Mouse (Mus musculus): ENCODE measurements around the gene Tktl1. TPM values are rescaled to one million over a fixed set of nuclear protein-coding genes. Genes with fewer than 3 reads are reported as not detected.
A peak's percentile ranks its signal among the peaks of the same experiment; 100 is the strongest.

Gene Tktl1
- polyA plus RNA-seq, 1 experiment from 2014 or later, result 0.20 TPM

DNA sequence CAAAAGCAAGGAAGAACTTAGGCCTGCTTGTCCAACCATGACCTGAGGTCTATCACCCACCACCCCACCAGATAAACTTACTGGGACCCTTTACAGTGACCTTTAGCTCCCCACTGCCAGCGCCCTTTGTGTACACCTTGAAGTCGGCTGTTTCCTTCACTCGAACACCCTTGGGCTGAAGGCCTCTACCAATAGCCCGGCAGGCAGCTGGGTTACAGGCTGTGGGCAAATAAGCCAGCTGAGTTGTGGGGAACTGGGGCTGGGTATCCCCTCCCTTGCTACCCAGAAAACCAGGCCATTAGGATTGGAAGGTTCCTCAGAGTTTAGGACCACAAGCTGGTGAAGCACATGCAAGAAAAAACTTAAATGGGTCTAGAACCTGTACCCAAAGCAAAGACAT is 63.3 kb downstream of the Tktl1 start:
- DNase-seq (ENCODE audit: low spot score) (no peak), ATAC-seq (ENCODE audit: low FRiP score) (no peak)
- Histone ChIP-seq H3K9me3 (ENCODE audit: control insufficient read depth, low read length) (no peaks in the 10 kb centered on the region), H3K4me2 (replicated peaks; ENCODE audit: low read depth, low read length) (no peak overlapping the region), H3K4me3 (ENCODE audit: low read depth, low read length) (no peak overlapping the region), H3K27me3 (ENCODE audit: control insufficient read depth, insufficient read depth, low read length) (no peaks in the 10 kb centered on the region), H3K4me1 (replicated peaks; ENCODE audit: control insufficient read depth, insufficient read depth, low read length) (no peaks in the 10 kb centered on the region), H3K27ac (ENCODE audit: low read depth, low read length) (no peak overlapping the region), H3K36me3 (ENCODE audit: control insufficient read depth, insufficient read depth, low read length) (peaks cover 11% of the 10 kb centered on the region; the same call in 1 of the 2 replicates), H3K9ac (ENCODE audit: low read depth, low read length) (no peak overlapping the region)
- 94% methylated on average over 4 of the region's 4 CpGs for WGBS

DNA sequence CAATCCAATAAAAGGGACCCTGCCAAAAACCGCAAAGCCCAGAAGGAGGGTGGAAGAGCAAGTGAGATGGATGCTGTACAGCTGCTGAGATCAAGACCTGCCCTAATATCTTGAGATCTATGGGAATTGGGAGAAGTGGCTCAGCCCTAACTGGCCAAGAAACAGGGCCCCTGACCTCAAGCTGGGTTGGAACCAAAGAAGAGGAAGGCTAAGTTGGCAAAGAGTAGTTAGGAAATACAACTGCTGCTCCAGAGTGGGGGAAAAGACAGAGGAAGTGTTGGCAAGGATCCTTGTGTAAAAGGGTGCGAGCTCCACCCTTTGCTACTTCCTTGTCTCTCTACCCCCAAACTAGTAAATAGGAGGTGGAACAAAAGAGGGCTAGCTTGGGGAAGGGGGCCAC is 66.3 kb downstream of the Tktl1 start:
- no peak overlapping the region for H3K27ac ChIP-seq (ENCODE audit: low read depth, low read length)
- H3K4me1 ChIP-seq (replicated peaks; ENCODE audit: control insufficient read depth, insufficient read depth, low read length), result no peaks in the 10 kb centered on the region
- H3K9me3 ChIP-seq (ENCODE audit: control insufficient read depth, low read length), result no peaks in the 10 kb centered on the region
- no peak for DNase-seq (ENCODE audit: low spot score)
- peak overlapping the region; percentile 57 for H3K4me3 ChIP-seq (ENCODE audit: low read depth, low read length)
- H3K9ac ChIP-seq (ENCODE audit: low read depth, low read length), result no peak overlapping the region
- peak overlapping the region; percentile 49; the same call in 1 of the 2 replicates for H3K4me2 ChIP-seq (replicated peaks; ENCODE audit: low read depth, low read length)
- H3K27me3 ChIP-seq (ENCODE audit: control insufficient read depth, insufficient read depth, low read length), result no peaks in the 10 kb centered on the region
- no peak for ATAC-seq (ENCODE audit: low FRiP score)
- peaks cover 9% of the 10 kb centered on the region; the same call in 1 of the 2 replicates for H3K36me3 ChIP-seq (ENCODE audit: control insufficient read depth, insufficient read depth, low read length)
- WGBS, result 92% methylated on average over 2 of the region's 2 CpGs

DNA sequence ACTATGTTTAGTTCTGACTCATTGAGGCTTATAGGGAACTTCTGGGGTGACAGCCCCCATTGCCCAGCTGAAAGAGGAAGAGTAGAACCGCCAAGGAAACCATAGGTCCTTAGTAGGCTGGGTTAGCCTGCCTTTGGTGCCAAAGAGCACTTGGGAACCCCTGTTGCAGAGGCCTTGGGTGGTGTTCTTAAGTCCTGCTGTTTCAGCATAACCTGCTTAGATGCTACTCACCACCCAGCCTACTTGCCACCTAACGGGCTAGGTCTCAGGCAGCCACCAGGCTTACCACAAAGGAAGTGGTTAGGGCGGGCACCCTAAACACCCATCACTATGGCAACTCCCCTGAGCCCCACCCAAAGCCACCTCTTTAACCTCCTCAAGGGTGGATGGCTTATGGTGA is 66.7 kb downstream of the Tktl1 start:
- Histone ChIP-seq H3K4me1 (replicated peaks; ENCODE audit: control insufficient read depth, insufficient read depth, low read length) (no peaks in the 10 kb centered on the region), H3K27me3 (ENCODE audit: control insufficient read depth, insufficient read depth, low read length) (no peaks in the 10 kb centered on the region), H3K4me3 (ENCODE audit: low read depth, low read length) (peak overlapping the region; percentile 57), H3K36me3 (ENCODE audit: control insufficient read depth, insufficient read depth, low read length) (peaks cover 9% of the 10 kb centered on the region; the same call in 1 of the 2 replicates), H3K27ac (ENCODE audit: low read depth, low read length) (no peak overlapping the region), H3K9me3 (ENCODE audit: control insufficient read depth, low read length) (no peaks in the 10 kb centered on the region), H3K9ac (ENCODE audit: low read depth, low read length) (peak overlapping the region; percentile 40), H3K4me2 (replicated peaks; ENCODE audit: low read depth, low read length) (peak overlapping the region; percentile 49)
- DNase-seq (ENCODE audit: low spot score), result no peak
- WGBS, result 72% methylated on average over 3 of the region's 3 CpGs
- no peak for ATAC-seq (ENCODE audit: low FRiP score)

DNA sequence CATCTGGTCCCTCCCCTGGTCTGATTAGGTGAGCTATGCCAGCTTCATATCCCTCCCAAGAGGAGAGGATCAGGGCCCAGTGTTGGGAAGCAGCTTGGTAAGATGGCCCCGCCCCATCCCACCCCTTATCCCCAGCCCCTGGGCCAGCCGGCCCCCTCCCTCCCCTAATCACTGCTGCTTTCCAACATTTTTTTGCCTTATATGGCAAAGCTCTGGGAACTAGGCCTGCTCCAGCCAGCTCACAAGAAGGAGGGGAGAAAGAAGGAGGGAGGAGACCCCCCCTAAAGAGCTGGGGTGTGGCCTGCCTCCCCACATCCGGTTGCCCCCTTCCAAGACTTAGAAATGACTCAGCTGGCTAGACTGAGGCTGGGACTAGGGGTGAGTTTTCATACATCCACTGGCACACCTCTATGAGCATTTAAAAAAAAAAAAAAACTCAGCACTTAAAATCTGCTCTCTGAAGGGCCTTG is 67.6 kb downstream of the Tktl1 start:
- WGBS, result 9% methylated on average over 2 of the region's 3 CpGs
- peak overlapping the region; percentile 42 for H3K27ac ChIP-seq (ENCODE audit: low read depth, low read length)

DNA sequence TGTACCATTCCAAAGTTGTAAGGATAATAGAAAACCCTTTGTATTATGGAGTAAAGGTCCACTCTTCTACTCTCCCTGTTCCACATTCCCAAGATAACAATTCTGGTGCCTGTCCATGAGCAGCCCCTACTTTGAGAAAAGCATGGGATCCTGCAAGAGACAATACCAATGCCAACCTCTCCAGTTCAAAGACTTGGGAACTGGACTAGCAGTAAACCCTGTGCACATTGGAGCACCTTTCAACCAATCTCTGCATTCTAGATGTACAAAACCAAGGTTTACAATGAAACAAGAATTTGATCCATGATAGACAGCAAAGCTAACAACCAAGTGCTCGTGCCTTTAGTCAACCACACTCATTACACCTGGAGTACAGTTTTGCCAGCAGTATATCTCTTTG is 68.0 kb downstream of the Tktl1 start:
- peak; percentile 10 for DNase-seq (ENCODE audit: low spot score)
- Histone ChIP-seq H3K9me3 (ENCODE audit: control insufficient read depth, low read length) (no peaks in the 10 kb centered on the region), H3K4me1 (replicated peaks; ENCODE audit: control insufficient read depth, insufficient read depth, low read length) (no peaks in the 10 kb centered on the region), H3K27me3 (ENCODE audit: control insufficient read depth, insufficient read depth, low read length) (no peaks in the 10 kb centered on the region), H3K9ac (ENCODE audit: low read depth, low read length) (peak overlapping the region; percentile 76; the same call in 1 of the 2 replicates), H3K27ac (ENCODE audit: low read depth, low read length) (peak overlapping the region; percentile 42; the same call in 1 of the 2 replicates), H3K36me3 (ENCODE audit: control insufficient read depth, insufficient read depth, low read length) (peaks cover 6% of the 10 kb centered on the region; the same call in 1 of the 2 replicates), H3K4me3 (ENCODE audit: low read depth, low read length) (peak overlapping the region; percentile 57), H3K4me2 (replicated peaks; ENCODE audit: low read depth, low read length) (peak overlapping the region; percentile 49)
- 29% methylated on average over 1 of the region's 1 CpGs for WGBS
- no peak for ATAC-seq (ENCODE audit: low FRiP score)

More for the DNA sequence above, 67.6 kb downstream of the Tktl1 start:
- Histone ChIP-seq H3K4me1 (replicated peaks; ENCODE audit: control insufficient read depth, insufficient read depth, low read length) (no peaks in the 10 kb centered on the region), H3K9ac (ENCODE audit: low read depth, low read length) (peak overlapping the region; percentile 76), H3K4me2 (replicated peaks; ENCODE audit: low read depth, low read length) (peak overlapping the region; percentile 49), H3K36me3 (ENCODE audit: control insufficient read depth, insufficient read depth, low read length) (peaks cover 9% of the 10 kb centered on the region; the same call in 1 of the 2 replicates), H3K27me3 (ENCODE audit: control insufficient read depth, insufficient read depth, low read length) (no peaks in the 10 kb centered on the region), H3K4me3 (ENCODE audit: low read depth, low read length) (peak overlapping the region; percentile 57), H3K9me3 (ENCODE audit: control insufficient read depth, low read length) (no peaks in the 10 kb centered on the region)
- ATAC-seq (ENCODE audit: low FRiP score) (peak; percentile 59), DNase-seq (ENCODE audit: low spot score) (peak; percentile 49)

DNA sequence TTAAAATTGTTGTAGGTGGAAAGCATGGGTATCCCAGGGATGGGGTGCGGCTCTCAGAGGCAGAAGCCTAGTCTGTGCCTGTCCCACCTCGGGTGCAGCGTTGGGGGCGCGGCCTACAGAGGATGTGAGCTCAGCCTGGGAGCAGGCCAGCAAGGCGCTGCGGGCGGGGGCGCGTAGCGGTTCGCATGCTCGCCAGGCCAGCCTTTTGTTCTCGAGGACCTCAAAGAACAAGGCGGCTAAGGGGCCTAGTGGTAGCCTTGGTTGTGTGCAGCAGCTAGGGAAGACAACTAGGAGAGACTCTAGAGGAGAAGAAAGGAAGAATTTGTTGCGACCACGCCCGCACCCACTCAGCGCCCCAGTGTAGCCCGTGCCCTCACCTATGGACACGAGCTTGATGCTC is 68.6 kb downstream of the Tktl1 start:
- H3K9me3 ChIP-seq (ENCODE audit: control insufficient read depth, low read length), result no peaks in the 10 kb centered on the region
- peaks cover 4% of the 10 kb centered on the region; the same call in 1 of the 2 replicates for H3K36me3 ChIP-seq (ENCODE audit: control insufficient read depth, insufficient read depth, low read length)
- H3K27me3 ChIP-seq (ENCODE audit: control insufficient read depth, insufficient read depth, low read length), result no peaks in the 10 kb centered on the region
- no peaks in the 10 kb centered on the region for H3K4me1 ChIP-seq (replicated peaks; ENCODE audit: control insufficient read depth, insufficient read depth, low read length)
- peak overlapping the region; percentile 76 for H3K9ac ChIP-seq (ENCODE audit: low read depth, low read length)
- 32% methylated on average over 16 of the region's 21 CpGs for WGBS
- peak; percentile 55 for ATAC-seq (ENCODE audit: low FRiP score)
- H3K27ac ChIP-seq (ENCODE audit: low read depth, low read length), result peak overlapping the region; percentile 79
- H3K4me3 ChIP-seq (ENCODE audit: low read depth, low read length), result peak overlapping the region; percentile 57
- H3K4me2 ChIP-seq (replicated peaks; ENCODE audit: low read depth, low read length), result peak overlapping the region; percentile 49
- peak; percentile 76 for DNase-seq (ENCODE audit: low spot score)

DNA sequence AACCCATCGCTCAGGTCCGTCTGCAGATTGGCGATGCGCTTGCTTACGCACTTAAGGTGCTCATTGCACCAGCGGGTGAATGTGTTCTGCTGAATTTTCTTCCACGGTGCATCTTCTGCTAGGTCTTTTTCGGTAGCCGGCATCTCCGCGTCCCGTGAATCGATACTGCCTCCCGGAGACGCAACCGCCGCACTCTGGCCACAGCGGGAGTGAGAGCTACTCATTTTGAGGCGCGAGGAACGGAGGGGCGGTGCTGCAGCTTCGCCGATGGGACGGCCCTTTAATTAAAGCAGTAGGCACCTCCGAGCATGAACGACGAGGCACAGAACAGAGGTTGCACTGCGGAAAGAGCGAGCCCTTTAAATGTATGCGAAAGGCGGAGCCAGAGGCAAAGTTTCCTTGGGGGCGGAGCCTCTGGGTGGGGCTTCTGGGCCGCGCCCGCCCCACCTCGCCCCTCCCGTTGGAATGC is 69.2 kb downstream of the Tktl1 start:
- Histone ChIP-seq H3K9me3 (ENCODE audit: control insufficient read depth, low read length) (no peaks in the 10 kb centered on the region), H3K4me3 (ENCODE audit: low read depth, low read length) (peak overlapping the region; percentile 57), H3K27ac (ENCODE audit: low read depth, low read length) (peak overlapping the region; percentile 79), H3K4me1 (replicated peaks; ENCODE audit: control insufficient read depth, insufficient read depth, low read length) (no peaks in the 10 kb centered on the region), H3K27me3 (ENCODE audit: control insufficient read depth, insufficient read depth, low read length) (no peaks in the 10 kb centered on the region), H3K9ac (ENCODE audit: low read depth, low read length) (peak overlapping the region; percentile 76), H3K4me2 (replicated peaks; ENCODE audit: low read depth, low read length) (peak overlapping the region; percentile 36), H3K36me3 (ENCODE audit: control insufficient read depth, insufficient read depth, low read length) (no peaks in the 10 kb centered on the region)
- WGBS, result 11% methylated on average over 32 of the region's 38 CpGs
- DNase-seq (ENCODE audit: low spot score) (peak; percentile 88), ATAC-seq (ENCODE audit: low FRiP score) (peak; percentile 91)

DNA sequence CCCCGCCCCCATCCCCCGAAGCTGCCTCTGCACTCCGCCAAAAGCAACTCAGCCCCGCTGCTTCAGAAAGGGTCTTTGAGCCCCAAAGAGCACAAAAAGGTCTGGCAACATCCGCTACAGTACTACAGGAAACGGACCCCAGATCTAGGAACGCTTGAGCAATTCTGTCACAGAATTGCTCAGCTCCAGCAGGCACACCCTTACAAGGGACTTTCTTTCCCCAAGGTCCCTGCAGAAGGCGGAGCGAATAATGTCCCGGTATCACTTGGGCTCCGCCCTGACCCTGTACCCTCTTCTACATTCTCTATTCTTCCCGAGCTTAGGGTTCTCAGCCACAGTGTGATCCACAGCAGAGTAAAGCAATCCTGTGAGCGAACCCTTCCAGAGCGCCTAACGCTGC is 69.6 kb downstream of the Tktl1 start:
- no peaks in the 10 kb centered on the region for H3K36me3 ChIP-seq (ENCODE audit: control insufficient read depth, insufficient read depth, low read length)
- H3K4me1 ChIP-seq (replicated peaks; ENCODE audit: control insufficient read depth, insufficient read depth, low read length), result no peaks in the 10 kb centered on the region
- ATAC-seq (ENCODE audit: low FRiP score) (peak; percentile 18), DNase-seq (ENCODE audit: low spot score) (no peak)
- H3K27me3 ChIP-seq (ENCODE audit: control insufficient read depth, insufficient read depth, low read length), result no peaks in the 10 kb centered on the region
- H3K27ac ChIP-seq (ENCODE audit: low read depth, low read length), result peak overlapping the region; percentile 45; the same call in 1 of the 2 replicates
- H3K9ac ChIP-seq (ENCODE audit: low read depth, low read length), result peak overlapping the region; percentile 51; the same call in 1 of the 2 replicates
- no peaks in the 10 kb centered on the region for H3K9me3 ChIP-seq (ENCODE audit: control insufficient read depth, low read length)
- 16% methylated on average over 15 of the region's 15 CpGs for WGBS
- H3K4me2 ChIP-seq (replicated peaks; ENCODE audit: low read depth, low read length), result peak overlapping the region; percentile 36
- H3K4me3 ChIP-seq (ENCODE audit: low read depth, low read length), result peak overlapping the region; percentile 57

DNA sequence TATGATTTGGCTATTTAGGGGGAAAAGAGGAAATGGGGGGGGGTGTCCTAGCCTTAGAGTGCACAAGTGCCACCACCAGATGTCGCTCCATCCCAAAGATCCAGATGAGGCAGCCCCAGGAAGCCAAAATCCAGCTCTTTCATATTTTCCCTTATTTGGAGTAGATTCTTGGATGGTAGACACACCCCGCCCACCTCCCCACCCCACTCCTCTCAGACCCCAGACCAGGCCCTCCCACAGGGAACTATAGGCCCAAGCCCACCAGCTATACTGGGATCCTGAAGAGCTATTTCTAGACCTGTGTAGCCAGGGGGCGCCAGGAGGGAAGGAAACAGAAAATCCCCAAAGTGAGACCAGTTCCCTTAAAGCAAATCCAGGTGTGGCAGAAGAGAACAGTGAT is 71.6 kb downstream of the Tktl1 start:
- Histone ChIP-seq H3K27me3 (ENCODE audit: control insufficient read depth, insufficient read depth, low read length) (no peaks in the 10 kb centered on the region), H3K36me3 (ENCODE audit: control insufficient read depth, insufficient read depth, low read length) (no peaks in the 10 kb centered on the region), H3K9ac (ENCODE audit: low read depth, low read length) (no peak overlapping the region), H3K4me3 (ENCODE audit: low read depth, low read length) (no peak overlapping the region), H3K27ac (ENCODE audit: low read depth, low read length) (no peak overlapping the region), H3K4me2 (replicated peaks; ENCODE audit: low read depth, low read length) (no peak overlapping the region), H3K4me1 (replicated peaks; ENCODE audit: control insufficient read depth, insufficient read depth, low read length) (no peaks in the 10 kb centered on the region), H3K9me3 (ENCODE audit: control insufficient read depth, low read length) (no peaks in the 10 kb centered on the region)
- WGBS, result 13% methylated on average over 3 of the region's 3 CpGs
- DNase-seq (ENCODE audit: low spot score) (peak; percentile 73), ATAC-seq (ENCODE audit: low FRiP score) (no peak)

All from hindbrain, embryonic 11.5 days (tissue).